Mouse (Mus musculus): Measurements from ENCODE around the gene Shank2.

The Shank2 gene

GRCm38 (mm10) chr7:144234783-144235182 is 233.1 kb downstream of the Shank2 start:
- DNase-seq = peak; percentile 5 to 11

DNA sequence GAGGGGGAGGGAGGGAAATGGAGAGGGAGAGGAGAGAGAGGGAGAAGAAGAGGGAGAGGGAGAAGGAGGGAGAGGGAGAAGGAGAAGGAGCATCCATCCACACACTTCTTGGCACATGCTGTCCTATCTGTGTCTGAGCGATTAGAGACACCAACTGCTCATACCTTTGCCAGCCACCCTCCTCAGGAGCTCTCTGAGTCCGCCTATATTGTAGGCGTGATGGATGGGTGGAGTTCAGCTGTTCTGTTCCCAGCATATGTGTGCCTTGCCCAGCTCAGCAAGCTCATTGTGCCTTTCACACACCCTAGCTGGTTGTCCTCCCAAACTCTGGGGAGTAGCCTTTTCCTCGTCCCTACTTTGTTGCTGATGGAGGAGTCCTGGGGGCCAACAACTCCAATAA is 233.8 kb downstream of the Shank2 start:
- no peak for DNase-seq

GRCm38 (mm10) chr7:144236802-144237201 is 235.1 kb downstream of the Shank2 start:
- no peak for DNase-seq

- no peak for DNase-seq
Observed at GRCm38 (mm10) chr7:144238409-144238808, 236.7 kb downstream of the Shank2 start.

- DNase-seq = no peak
Observed at GRCm38 (mm10) chr7:144238992-144239391, 237.3 kb downstream of the Shank2 start.

- DNase-seq = no peak
Observed at GRCm38 (mm10) chr7:144239571-144240370, 238.0 kb downstream of the Shank2 start.

GRCm38 (mm10) chr7:144240736-144241343 is 239.1 kb downstream of the Shank2 start:
- no peak for DNase-seq

GRCm38 (mm10) chr7:144244203-144244602 is 242.5 kb downstream of the Shank2 start:
- DNase-seq = no peak

- no peak for DNase-seq
Observed at GRCm38 (mm10) chr7:144246271-144246670, 244.5 kb downstream of the Shank2 start.

DNA sequence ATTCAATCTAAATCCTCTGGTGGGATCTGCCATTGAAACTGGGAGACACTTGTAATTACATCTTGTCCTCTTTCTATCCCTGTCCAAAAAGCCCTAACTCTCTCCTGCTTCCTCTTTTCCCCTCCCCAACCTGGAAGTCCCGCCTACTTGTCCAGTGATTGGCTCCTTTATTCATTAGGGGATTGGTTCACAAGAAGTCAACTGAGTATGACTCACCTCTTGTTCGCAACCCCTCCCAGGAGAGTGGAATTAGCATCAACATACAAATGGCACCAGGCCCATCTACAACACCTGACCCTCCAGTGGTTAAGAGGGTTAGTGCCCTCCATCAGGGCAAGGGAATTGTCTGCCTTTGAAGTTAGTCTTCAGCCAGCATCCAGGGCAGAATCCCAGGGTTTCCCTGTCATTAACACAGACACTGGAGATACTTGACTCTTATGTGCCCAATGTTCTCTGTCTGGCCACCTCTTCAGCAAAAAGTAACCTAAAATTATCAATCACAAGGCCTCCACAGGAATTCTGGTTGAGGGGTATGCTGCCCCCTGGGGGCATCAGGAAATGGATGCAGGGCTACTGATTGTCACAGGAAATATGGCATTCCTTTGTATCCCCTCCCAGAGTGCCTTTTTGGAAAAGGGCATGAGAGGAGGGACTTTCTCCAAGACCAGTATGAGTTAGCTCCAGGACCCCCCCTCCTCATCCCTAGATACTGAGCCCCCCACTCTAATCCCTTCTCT is 247.1 kb downstream of the Shank2 start:
- no peak for DNase-seq

GRCm38 (mm10) chr7:144250791-144251190 is 249.1 kb downstream of the Shank2 start:
- DNase-seq = no peak

DNA sequence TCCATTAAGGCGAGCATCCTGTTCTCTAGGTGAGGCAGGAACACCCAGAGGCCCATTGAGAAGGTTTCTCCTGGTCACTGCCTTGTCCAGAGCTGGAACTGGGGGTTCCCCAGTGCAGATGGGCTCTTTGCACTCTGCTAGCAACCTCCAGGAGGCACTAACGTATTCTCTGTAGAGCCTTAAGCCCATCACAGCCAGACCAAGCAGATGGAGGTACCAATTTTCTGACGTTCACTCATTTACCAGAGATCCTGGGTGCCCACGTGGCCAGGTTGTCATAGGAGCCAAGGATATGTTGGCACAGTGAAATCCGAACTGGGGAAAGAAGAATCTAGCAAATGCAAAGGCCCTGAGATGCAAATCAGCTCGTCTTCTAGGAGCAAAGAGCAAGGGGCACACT is 249.5 kb downstream of the Shank2 start:
- no peak for DNase-seq

GRCm38 (mm10) chr7:144254674-144255246 is 253.0 kb downstream of the Shank2 start:
- no peak for DNase-seq

DNA sequence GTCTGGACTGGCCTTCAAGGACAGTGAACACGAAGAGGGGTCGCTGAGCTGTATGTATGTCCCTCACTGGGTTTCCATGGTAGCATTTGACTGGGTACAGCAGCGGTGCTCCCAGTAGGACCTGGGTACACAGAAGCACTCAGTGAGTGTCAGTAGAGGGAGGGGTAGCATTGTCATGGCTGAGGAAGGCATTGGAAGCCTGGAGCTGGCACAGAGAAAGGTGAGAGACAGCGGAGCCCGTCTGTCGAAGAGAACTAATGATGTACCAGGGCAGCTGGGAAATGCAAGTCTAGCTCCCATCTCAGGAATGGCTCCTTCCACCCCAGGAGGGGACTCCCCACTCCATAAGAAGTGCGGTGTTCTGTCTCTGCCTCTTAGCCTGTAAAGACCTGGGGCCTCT is 256.1 kb downstream of the Shank2 start:
- no peak for DNase-seq

- DNase-seq = no peak
Observed at GRCm38 (mm10) chr7:144258332-144258731, 256.6 kb downstream of the Shank2 start.

- no peak for DNase-seq
Observed at GRCm38 (mm10) chr7:144262666-144263065, 260.9 kb downstream of the Shank2 start.

- DNase-seq = no peak
Observed at GRCm38 (mm10) chr7:144266745-144267144, 265.0 kb downstream of the Shank2 start.

DNA sequence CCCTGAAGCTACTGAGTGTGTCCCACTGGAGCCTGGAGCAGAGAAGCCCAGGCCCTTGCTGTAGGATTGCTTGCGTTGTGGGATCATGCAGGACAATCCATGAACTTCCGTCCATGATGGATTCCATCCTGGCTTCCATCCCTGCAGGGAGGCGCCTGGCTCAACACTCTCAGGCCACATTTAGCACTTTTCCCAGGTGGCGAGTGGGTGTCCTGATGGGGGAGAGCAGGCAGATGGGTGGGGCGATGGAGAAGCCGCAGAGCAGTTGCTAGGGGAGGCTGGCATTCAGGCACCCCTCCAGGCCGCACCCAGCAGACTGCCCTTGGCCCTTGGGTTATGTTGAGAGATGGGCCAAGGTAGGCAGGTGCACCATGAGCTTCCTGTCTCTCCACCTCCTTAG is 266.6 kb downstream of the Shank2 start:
- no peak for DNase-seq

DNA sequence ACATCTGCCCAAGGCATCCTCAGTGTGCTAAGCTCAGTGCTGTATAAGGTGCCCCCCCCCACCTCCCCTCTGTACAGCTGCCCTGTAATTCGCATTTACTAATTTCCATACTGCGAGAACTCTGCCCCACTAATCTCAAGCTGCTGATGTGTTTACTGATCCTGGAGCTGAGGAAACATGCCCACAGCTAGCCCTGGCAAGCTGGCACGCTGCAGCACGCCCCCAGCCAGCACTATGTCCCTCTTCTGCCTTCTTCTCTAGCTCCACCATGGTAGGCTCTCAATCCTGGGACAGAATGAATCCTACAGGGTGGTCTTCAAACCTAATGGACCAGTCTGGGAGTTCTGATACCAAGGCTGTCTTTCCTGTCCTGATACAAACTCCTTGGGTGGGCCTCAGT is 267.1 kb downstream of the Shank2 start:
- DNase-seq = no peak

GRCm38 (mm10) chr7:144271074-144271473 is 269.3 kb downstream of the Shank2 start:
- no peak for DNase-seq

GRCm38 (mm10) chr7:144278703-144279102 is 277.0 kb downstream of the Shank2 start:
- DNase-seq = no peak

- DNase-seq = no peak
Observed at GRCm38 (mm10) chr7:144283701-144284100, 282.0 kb downstream of the Shank2 start.

All from lung, adult 18-20 months (tissue).